Mouse (Mus musculus): Measurements from ENCODE around the gene Fdx1l.
"Not testable (repeated sequence)": the region's sequence is repeated elsewhere in the genome, so short reads cannot be mapped to it uniquely, and the experiment has no call there.

Gene Fdx1l

GRCm38 (mm10) chr9:21072641-21073040 is 773 bp downstream of the Fdx1l start:
- DNase-seq (ENCODE audit: low spot score in 2 of 2): no peak

- no peak for DNase-seq (ENCODE audit: low spot score in 2 of 2)
Observed at GRCm38 (mm10) chr9:21067006-21067684, 6.3 kb downstream of the Fdx1l start, which contains the start of gene Zglp1. Gene Zglp1, minus strand, starts transcription at chr9:21067093.

- no peak for DNase-seq (ENCODE audit: low spot score in 2 of 2)
Observed at GRCm38 (mm10) chr9:21062928-21063327, 10.5 kb downstream of the Fdx1l start.

DNA sequence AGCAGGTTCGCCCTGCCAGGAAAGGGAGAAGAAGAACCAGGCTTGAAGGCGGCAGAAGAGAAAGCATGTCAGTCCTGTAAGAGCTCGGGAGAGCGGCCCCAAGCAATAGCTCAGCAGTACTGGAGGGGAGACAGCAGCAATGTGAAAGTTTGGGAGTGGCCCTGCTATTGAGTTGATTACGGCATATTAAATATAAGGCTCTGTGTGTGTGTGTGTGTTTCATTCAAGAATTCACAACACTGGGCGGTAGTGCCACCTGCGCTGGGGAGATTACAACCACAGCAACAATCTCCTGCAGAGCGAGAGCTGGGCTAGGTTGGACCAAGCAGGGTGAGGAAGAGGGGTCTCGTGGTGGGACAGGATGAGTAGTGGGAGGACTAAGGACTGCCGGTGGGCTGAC is 21.8 kb downstream of the Fdx1l start:
- DNase-seq (ENCODE audit: low spot score in 2 of 2): no peak

DNA sequence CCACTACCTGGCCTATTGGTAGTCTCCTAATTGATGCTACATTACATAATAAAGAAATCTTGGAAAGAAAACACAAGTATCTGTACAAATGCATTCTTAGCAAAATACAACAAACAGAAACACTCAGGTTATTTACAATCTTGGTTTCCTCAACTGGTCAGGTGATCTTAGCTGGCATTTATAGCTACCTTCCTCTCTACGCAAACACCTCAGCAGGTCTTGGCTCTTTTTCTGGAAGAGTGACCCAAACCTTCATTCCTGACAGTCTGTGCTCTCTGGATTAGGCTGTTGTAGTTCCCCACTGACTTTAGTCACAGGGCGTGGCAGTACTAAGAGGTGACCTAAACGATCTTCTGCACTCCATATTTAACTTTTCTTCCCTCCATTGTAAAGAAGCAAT is 28.2 kb downstream of the Fdx1l start:
- no peak for DNase-seq (ENCODE audit: low spot score in 2 of 2)

- DNase-seq (ENCODE audit: low spot score in 2 of 2): not testable (repeated sequence)
Observed at GRCm38 (mm10) chr9:21044785-21045184, 28.6 kb downstream of the Fdx1l start.

GRCm38 (mm10) chr9:21043563-21043962 is 29.9 kb downstream of the Fdx1l start:
- no peak for DNase-seq (ENCODE audit: low spot score in 2 of 2)

- no peak for DNase-seq (ENCODE audit: low spot score in 2 of 2)
Observed at GRCm38 (mm10) chr9:21041308-21041707, 32.1 kb downstream of the Fdx1l start.

DNA sequence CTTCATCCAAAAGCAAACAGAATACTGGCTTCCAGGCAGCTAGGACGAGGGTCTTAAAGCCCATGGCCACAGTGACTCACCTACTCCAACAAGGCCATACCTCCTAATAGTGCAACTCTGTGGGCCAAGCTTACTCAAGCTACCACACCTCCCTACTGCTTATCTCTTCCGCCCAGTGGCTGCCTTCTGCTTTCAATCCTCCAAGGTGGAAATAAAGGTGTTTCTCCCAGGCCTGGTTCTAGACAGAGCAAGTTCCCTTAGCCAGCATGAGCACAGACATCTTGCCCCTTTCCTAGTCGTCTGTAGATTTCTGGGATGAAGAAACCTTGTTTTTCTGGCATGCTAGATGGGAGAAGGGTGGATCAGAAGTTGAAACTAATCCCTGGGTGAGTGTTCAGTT is 33.6 kb downstream of the Fdx1l start:
- DNase-seq (ENCODE audit: low spot score in 2 of 2): no peak

GRCm38 (mm10) chr9:21037481-21037891 is 35.9 kb downstream of the Fdx1l start:
- no peak for DNase-seq (ENCODE audit: low spot score in 2 of 2)

GRCm38 (mm10) chr9:21036666-21037065 is 36.7 kb downstream of the Fdx1l start:
- no peak for DNase-seq (ENCODE audit: low spot score in 2 of 2)

GRCm38 (mm10) chr9:21036161-21036560 is 37.3 kb downstream of the Fdx1l start:
- no peak for DNase-seq (ENCODE audit: low spot score in 2 of 2)

- DNase-seq (ENCODE audit: low spot score in 2 of 2): no peak
Observed at GRCm38 (mm10) chr9:21035586-21035985, 37.8 kb downstream of the Fdx1l start.

DNA sequence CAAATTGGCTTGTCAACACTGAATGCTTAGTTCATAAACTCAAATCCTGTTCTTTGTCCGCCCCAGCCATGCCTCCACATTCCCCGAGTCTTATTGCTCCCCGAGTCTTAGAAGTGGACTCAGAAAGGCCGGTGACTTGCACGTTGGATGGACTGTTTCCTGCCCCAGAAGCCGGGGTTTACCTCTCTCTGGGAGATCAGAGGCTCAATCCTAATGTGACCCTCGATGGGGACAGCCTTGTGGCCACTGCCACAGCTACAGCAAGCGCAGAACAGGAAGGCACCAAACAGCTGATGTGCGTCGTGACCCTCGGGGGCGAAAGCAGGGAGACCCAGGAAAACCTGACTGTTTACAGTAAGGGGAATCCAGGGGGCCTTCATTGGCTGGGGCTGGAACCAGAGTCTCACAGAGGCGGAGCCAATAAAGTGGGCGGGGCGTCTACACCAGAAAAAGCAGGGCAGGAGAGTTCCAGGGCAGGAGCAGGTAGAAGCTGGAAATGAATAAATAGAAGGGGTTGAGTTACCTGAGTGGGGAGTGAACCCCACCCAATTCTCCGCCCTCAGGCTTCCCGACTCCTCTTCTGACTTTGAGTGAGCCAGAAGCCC is 38.8 kb downstream of the Fdx1l start:
- DNase-seq (ENCODE audit: low spot score in 2 of 2): no peak

GRCm38 (mm10) chr9:21033136-21033535 is 40.3 kb downstream of the Fdx1l start:
- peak; percentile 91 to 92 for DNase-seq (ENCODE audit: low spot score in 2 of 2)

GRCm38 (mm10) chr9:21032491-21032890 is 40.9 kb downstream of the Fdx1l start:
- no peak for DNase-seq (ENCODE audit: low spot score in 2 of 2)

DNA sequence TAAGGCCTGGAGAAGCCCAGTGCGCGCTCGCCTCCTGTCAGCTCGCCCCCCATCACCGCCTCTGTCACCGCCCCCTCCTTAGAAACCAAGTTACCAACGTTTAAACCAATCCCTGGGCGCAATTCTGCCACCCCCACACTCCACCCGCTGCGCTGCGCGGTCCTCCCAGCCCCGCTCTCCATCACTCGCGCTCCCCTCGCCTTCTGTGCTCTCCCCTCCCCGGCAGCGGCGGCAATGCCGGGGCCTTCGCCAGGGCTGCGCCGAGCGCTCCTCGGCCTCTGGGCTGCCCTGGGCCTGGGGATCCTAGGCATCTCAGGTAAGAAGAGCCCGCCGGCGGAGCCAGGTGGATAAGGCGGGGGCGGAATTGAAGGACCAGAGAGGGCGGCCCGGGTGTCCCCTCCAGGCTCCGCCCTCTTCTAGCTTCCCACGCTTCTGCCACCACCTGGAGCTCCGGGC is 41.5 kb downstream of the Fdx1l start, which contains the start of gene Icam5:
Gene Icam5, plus strand, starts transcription at position 178 of the 456 bp plus-strand sequence.
- DNase-seq (ENCODE audit: low spot score in 2 of 2): peak in 1 of 2 experiments; percentile 55

DNA sequence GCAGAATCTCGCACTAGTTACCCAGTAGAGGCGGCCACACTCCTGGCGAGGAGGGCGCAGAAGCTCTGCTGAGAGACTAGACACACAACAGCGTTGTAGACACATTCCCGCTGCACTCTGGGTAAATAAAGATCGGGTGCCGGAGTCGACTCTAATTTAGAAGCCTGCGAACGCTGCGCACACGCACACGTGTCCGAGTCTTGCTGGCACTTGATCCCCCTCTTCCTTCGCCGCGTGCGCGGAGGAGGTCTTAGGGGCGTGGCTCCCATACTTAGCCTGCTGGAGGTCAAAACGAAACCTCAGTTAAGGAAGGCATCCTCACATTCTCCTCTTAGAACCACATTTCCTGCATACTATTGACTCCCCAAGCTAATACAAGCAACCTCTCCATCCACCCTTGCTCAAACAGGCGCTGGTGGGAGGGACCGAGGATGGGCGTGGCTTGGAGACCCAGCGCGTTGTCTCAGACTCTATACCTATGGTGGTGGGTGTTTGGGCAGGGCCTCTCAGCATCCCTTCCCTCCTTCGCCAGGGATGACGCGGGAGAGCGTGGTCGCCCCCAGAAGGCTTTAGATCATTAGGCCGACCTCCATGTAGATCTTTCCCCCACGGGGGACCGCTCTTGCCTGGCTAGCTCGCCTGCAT is 42.0 kb downstream of the Fdx1l start:
- DNase-seq (ENCODE audit: low spot score in 2 of 2): peak in 1 of 2 experiments; percentile 65

GRCm38 (mm10) chr9:21030781-21031250 is 42.6 kb downstream of the Fdx1l start:
- peak; percentile 92 to 93 for DNase-seq (ENCODE audit: low spot score in 2 of 2)

DNA sequence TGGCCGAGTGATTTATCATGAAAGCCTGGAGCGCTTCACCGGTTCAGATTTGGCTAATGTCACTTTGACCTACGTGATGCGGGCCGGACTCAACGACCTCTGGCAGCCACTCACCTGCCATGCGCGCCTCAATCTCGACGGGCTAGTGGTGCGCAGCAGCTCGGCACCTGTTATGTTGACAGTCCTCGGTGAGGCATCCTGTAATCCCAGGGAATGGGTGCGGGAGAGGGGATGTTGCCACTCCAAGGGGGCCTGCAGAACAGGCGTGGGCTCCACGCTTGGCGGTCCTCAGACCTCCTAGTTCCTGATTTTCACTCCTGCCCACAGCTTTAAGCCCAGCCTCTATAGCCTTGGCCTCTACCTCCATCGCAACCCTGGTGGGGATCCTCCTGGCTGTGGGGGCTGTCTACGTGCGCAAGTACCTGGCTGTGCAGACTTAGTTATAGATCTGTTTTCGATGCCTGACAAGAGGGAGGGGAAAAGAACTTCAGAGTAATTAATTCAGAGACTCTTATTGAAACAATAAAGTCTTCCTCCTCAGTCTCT is 43.3 kb downstream of the Fdx1l start:
- DNase-seq (ENCODE audit: low spot score in 2 of 2): peak; percentile 44 to 80

GRCm38 (mm10) chr9:21029291-21030054 is 43.9 kb downstream of the Fdx1l start, which contains the start of gene Icam4:
Gene Icam4, plus strand, starts transcription at chr9:21029373.
- DNase-seq (ENCODE audit: low spot score in 2 of 2): peak; percentile 89 to 95

All from spleen, postnatal 4 days (tissue).